Mouse (Mus musculus) retina, postnatal 1 day (tissue): ENCODE results near the gene Pex3.

Source experiments
- DNase-seq: peaks from one replicate; pipeline ENCODE4 v3.0.0-alpha.2; 2012

Pex3 gene

DNA sequence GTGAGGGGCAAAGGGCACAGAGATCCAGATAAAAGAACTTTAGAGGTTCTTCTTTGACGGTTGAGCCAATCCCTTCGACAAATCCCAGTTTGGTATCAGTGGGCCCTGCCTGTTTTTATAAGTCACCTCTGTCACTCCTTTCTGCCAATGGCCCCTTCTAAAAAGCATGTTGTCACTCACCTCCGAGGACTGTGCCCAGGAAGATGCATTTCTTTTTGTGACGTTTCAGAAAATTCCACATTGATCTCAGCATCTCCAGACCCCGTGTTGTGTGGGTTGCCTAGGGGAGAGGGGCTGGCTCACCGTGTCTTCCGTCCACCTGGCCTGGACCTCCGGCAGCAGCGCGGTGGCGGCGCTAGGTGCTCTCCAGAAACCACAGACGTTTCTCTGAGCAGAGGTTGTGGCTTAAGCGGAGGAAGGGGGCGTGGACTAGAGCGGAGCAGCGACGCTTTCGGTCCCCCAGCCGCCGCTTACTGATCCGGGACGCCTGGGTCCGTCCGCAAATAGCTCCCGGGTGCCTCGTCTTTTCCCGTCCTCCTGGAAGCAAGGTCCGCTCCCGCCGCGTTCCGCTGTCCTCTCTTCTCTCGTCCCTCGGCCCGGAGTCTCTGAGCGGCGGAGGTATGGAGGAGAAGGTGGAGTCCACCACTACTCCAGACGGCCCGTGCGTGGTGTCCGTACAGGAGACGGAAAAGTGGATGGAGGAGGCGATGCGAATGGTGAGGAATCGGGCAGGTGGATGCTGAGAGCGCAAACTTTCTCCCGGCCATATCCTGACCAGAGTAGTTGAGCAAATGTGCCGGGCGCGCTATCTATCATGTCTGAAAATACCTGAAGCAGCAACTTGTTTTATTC is at the start of gene Pex3, which contains the start of gene Adat2:
TSS of gene Pex3 (minus strand) at position 497 of the 852 bp plus-strand sequence.
TSS of gene Adat2 (plus strand) at position 249 of the 852 bp plus-strand sequence.
- peak; percentile 94 for DNase-seq

GRCm38 (mm10) chr10:13600926-13601325 is 48.0 kb upstream of the Pex3 start:
- DNase-seq, result no peak

- DNase-seq, result no peak
These were observed 44.5 kb upstream of the Pex3 start for GRCm38 (mm10) chr10:13597491-13597890.

GRCm38 (mm10) chr10:13596866-13597265 is 43.9 kb upstream of the Pex3 start:
- DNase-seq, result no peak

GRCm38 (mm10) chr10:13596073-13596472 is 43.1 kb upstream of the Pex3 start:
- DNase-seq, result no peak

GRCm38 (mm10) chr10:13593529-13593928 is 40.6 kb upstream of the Pex3 start:
- no peak for DNase-seq

- DNase-seq, result no peak
These were observed 39.3 kb upstream of the Pex3 start for GRCm38 (mm10) chr10:13592196-13592595.

DNA sequence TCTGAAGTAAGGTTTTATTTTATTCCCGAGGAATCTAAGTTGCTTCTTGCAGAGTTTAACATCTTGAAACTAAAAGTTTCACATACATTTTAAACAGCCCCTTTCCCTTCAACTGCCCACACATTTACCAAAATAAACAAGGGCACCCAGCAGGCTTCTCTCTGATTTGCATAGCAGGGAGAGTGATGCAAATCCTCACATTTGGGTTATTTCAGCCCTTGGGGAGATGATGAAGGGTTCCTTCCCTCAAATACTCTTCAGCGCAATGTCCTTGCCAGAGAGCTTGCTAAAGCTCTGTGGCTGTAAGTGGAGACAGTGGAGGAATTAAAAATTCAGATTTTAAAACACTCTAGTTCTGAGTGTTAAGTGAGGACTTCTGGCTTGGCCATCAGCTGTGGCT is 35.0 kb upstream of the Pex3 start:
- no peak for DNase-seq

DNA sequence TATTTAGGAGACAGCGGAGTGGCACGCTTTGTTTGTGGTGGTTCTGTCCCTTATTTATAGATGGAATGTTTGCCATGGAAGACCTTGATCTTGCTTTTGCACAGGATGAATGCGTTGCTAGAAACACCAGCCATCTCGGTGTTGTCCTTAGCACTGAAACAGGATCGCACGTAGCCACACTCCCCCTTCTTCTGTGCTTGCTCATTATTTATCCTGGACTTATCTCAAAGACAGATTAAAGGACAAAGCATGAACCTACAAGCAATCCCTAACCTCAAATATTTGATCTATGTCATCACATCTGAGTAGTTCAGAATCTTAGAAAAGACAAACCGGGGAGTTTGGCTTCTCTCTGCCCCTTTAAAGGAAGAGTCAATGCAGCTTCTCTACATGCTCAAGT is 24.2 kb upstream of the Pex3 start:
- no peak for DNase-seq

DNA sequence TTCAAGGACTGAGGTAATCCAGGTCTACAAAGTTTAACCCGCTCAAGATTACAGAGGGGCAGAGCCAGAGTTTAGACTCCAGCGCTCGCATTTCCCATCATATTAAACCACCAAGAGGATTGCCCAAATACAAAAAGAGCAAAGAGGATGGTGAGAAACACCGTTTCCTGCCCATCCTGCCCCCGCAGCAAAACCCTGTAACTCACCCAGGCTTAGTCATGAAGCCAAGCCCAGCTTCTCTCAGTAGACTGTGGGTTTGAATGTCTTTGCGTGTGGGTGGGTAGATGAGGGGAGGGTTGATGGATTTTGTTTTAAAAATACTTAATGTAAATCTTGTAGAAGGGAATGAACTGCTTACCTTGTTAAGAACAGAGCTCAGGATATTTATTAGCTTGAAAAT is 19.5 kb upstream of the Pex3 start:
- no peak for DNase-seq

- DNase-seq, result peak; percentile 30
These were observed 19.1 kb upstream of the Pex3 start for GRCm38 (mm10) chr10:13572003-13572402.

DNA sequence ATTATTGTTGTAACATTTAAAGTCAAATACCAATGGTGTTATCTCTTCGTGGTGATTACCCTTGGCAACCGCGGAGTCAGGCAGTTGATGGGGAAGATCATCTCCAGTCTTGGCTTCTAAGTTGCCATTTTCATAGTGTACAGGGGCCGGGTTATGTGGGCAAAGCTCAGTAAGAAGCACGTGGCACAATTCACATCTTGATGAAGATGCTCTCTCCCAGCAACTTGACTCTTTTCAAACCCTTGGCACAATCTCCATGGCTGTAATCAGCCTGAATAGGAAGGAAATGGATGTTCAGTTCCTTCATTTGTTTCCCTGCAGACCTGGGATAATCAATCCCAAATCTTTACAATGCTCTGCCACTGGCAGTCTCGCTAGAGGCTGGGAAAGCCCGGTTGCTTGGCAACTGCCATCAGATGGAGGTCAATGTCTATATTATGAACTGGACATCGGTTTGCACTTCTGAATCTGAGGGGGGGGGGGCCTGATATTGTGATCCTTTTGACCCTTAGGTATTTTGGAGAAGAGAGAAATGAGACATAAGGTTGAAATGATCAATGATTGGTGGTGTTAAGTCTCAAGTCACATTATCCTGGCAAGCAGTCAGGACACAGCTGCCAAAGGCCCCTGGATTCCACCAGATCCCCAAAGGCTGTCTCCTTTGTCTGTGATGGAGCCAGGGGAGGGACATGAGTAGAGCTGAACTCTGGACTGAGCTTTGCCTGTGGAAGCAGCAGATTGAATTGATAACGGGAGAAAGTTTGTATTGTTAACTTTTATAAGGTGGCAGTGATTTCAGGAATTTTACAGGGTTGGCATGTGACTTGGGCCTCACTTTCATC is 18.0 kb upstream of the Pex3 start:
- DNase-seq, result no peak

GRCm38 (mm10) chr10:13569818-13570217 is 16.9 kb upstream of the Pex3 start:
- peak; percentile 88 for DNase-seq

GRCm38 (mm10) chr10:13566393-13566792 is 13.5 kb upstream of the Pex3 start:
- DNase-seq, result no peak

- DNase-seq, result no peak
These were observed 12.1 kb upstream of the Pex3 start for GRCm38 (mm10) chr10:13565080-13565448.

DNA sequence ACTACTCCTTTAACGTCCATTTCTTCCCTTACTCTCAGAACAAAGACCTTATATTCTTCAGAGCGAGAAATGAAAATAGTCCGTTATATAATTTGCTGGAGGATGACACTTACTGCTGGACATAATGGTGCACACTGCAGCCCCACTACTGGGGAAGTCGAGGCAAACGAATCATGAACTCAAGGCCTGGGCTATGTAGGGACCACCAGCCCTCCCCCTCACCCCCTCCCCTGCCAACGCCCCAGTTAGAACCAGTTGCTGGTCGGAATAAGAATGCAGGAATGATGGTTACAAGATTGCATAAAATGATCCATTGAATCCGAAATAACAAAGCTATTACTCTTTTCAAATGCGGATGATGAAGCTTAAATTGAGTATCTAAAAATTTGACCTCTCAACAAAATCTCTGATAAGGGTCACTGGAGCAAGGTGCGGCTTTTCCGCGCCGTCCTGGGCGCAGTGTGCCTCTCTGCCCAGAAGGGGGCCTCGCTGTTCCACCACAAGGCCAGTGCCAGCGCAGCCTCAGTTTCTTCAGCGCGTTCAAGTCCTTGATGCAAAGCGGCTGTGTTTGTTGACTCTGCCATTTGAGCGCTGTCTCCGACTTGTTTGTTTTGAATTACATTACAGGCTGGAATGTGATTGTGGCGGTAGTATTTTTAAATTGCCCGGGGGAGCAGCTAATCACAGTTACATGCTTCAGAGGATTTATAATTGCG is 11.6 kb upstream of the Pex3 start:
- peak; percentile 66 for DNase-seq

- DNase-seq, result no peak
These were observed 7.2 kb upstream of the Pex3 start for GRCm38 (mm10) chr10:13560014-13560674.

- no peak for DNase-seq
These were observed 1.4 kb upstream of the Pex3 start for GRCm38 (mm10) chr10:13554316-13554715.

- no peak for DNase-seq
These were observed 600 bp upstream of the Pex3 start for GRCm38 (mm10) chr10:13553498-13553985.

DNA sequence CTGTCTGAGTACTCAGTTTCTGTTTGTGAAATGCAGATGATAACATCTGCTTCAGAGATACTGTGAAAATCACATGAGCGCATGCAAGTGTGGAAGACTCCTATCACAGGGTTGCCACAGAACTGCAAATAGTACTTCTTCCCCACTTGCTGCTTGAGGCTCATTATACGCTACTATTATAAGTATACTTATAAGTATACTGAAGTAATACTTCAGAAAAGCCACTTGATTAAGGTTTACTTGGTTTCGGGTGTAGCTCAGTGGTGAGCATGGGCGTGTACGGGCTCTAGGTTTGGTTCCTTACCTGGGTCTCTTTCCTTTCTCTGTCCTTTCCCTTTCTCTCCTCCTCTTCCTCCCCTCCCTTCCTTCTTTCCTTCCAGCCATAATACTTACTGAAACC is 11.2 kb downstream of the Pex3 start:
- no peak for DNase-seq

- DNase-seq, result no peak
These were observed 13.1 kb downstream of the Pex3 start for GRCm38 (mm10) chr10:13539769-13540333.

GRCm38 (mm10) chr10:13536706-13537105 is 16.2 kb downstream of the Pex3 start:
- DNase-seq, result no peak
